Mouse (Mus musculus) liver, embryonic 14.5 days (tissue): ENCODE data around the gene Reln.

ENCODE experiments used
- CTCF ChIP-seq: IDR thresholded peaks from 2 replicates; pipeline ENCODE4 v1.5.1; 2016; ENCODE audit warnings: antibody characterized with exemption, low read depth, control low read depth
- EP300 ChIP-seq: IDR thresholded peaks from 2 replicates; pipeline ENCODE4 v1.6.1; 2016; ENCODE audit warnings: antibody characterized with exemption, low read depth

DNA sequence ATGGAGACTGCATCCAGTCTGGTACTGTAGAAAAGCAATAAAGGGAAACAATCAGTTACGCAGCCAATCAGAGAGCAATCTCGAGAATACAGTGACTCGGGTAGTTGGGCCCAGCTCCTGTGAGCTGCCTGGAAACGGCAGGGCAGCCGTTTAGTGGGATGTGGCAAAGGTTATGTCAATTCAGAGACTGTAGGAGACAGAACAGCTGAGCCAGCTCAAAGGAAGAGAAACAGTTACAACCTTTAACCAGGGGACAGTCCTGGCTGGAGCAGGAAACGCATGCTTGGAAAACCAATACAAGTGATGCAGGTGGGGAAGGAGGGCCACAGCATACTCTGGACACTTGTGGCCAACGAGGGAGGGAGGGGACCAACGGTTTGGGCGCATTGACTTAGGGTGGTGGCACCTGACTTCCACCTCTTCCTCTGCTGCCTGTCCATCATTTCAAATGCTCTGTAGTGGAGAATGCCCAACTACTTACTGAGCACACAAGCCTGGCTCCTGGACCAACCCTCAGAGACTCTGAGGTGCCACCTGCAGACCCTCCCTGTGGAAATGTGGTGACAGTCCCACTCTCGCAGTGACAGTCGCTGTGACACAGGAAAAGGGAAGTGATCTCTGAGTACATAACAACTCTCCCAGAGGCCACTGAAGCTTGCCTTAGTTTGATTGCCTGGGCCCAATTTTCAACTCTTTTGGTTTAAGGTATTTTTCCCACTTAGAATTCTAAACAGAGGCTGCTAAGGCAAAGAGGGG, 337.0 kb downstream of the Reln start:
- TF ChIP-seq CTCF (no peak), EP300 (no peak)
